Mouse (Mus musculus): ENCODE results near the gene Kcnh3.

Kcnh3 gene

DNA sequence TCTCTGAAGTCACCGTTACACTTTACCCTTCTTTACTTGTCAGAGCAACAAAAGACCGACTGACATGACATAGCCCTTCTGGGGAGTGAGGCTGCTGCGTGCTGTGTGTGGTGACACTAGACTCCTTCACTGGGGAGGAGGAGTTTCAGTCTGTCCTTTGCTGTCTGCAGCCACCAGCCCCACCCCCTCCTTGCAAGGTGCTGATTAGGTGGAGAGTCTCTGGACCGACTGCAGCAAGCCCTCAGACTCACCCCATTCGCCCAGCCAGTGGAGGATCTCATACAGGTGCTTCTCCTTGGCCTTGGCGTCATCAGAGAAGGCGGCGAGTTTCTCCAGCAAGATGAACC, 60.5 kb downstream of the Kcnh3 start:
- DNase-seq (ENCODE audit: low read depth): no peak

DNA sequence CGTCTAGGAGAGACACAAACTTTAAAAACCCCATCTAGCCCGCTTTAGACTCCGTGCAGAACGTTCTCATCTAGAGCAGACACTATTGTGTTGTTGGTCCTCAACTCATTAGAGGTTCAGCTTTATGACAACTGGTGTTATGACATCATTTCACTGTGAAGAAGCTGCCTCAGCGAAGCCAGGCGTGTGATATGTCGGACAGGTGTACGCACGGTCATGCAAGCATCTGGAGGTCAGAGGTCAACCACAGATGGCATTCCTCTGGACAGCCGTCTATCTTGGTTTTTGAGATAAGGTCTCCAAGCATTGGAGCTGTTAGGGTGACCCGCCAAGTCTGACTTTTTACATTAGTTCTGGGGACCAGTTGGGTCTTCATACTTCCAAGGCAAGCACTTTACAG, 65.9 kb downstream of the Kcnh3 start:
- DNase-seq (ENCODE audit: low read depth): no peak

All from NIH3T3 (cell line).